Mouse (Mus musculus): ENCODE measurements around the gene Rnf224.

DNA sequence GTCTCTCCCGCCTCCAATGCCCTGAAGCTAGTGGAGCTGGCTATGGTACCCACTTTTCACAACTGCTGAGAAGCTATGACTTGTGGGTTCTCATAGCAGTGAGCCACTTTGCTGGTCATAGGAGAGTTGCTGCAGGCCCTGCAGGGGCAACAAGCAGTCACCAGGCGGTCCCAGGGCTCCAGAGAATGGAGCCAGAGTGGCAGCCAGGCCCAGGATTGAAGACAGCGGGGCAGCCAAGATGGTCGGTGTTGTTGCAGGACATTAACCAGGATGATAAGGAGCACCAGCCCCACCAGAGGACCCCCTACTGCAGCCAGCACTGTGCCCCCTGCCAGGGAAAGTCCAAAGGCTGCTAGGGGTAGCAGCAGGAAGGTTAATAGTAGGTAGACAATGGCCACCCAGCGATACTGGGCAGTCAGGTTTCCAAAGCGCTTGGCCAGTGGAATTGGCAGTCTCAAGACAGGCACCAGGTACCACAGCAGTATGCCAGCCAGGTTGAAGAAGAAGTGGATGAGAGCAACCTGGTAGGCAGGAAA, 7.5 kb downstream of the Rnf224 start:
- TF ChIP-seq POLR2A (IDR thresholded peaks at IDR 0.05; ENCODE audit: low read depth, low read length) (no peak), CTCF (IDR thresholded peaks at IDR 0.05; ENCODE audit: extremely low read depth, insufficient read depth, insufficient read length, insufficient replicate concordance) (no peak)

Measured in spleen, adult 2 months (tissue).